Mouse (Mus musculus) ES-E14 (cell line): ENCODE results near the gene Ntm. TPM values are rescaled to one million over a fixed set of nuclear protein-coding genes. Genes with fewer than 3 reads are reported as not detected.

Experiments used
- DNase-seq: peaks from one replicate; pipeline ENCODE4 v3.0.0-alpha.2; 2013; ENCODE audit warnings: low read depth, low spot score
- H3K27ac ChIP-seq: 2 replicates; pipeline ENCODE4 v1.5.1; 2012; ENCODE audit warnings: low read depth, mild to moderate bottlenecking, low read length, moderate library complexity, mixed read lengths; ENCODE audit not compliant: poor library complexity, insufficient read depth, severe bottlenecking
- H3K36me3 ChIP-seq: 2 replicates; pipeline ENCODE4 v1.6.1; 2012; ENCODE audit warnings: mild to moderate bottlenecking, low read length, moderate library complexity, mixed read lengths; ENCODE audit not compliant: control insufficient read depth, poor library complexity, insufficient read depth, severe bottlenecking
- H3K4me1 ChIP-seq, 2 experiments: fragments of 150-350 bp in 1 of 2; sonication (generic) in 1 of 2; 2 replicates each; pipeline ENCODE4 v1.6.1; 2012; ENCODE audit warnings: low read length in 2 of 2, mild to moderate bottlenecking in 1 of 2, mixed read lengths in 1 of 2; ENCODE audit not compliant: control insufficient read depth in 2 of 2, insufficient read depth in 2 of 2, poor library complexity in 1 of 2
- H3K4me3 ChIP-seq, 2 experiments: fragments of 150-350 bp in 1 of 2; sonication (generic) in 1 of 2; 2 replicates each; pipeline ENCODE4 v1.5.1; 2012; ENCODE audit warnings: low read length in 2 of 2, low read depth in 1 of 2, mild to moderate bottlenecking in 1 of 2, mixed read lengths in 1 of 2; ENCODE audit not compliant: insufficient read depth in 1 of 2, poor library complexity in 1 of 2, severe bottlenecking in 1 of 2
- H3K9ac ChIP-seq: 2 replicates; pipeline ENCODE4 v1.6.1; 2012; ENCODE audit warnings: low read depth, mild to moderate bottlenecking, low read length, mixed read lengths; ENCODE audit not compliant: poor library complexity, insufficient read depth, severe bottlenecking
- H3K9me3 ChIP-seq: fragments of 150-350 bp; sonication (generic); 2 replicates; pipeline ENCODE4 v1.6.1; 2012; ENCODE audit warnings: low read depth, mild to moderate bottlenecking, low read length; ENCODE audit not compliant: control insufficient read depth, insufficient read depth
- CHD2 ChIP-seq: IDR thresholded peaks from 2 replicates; pipeline ENCODE4 v1.6.1; 2014; ENCODE audit warnings: mild to moderate bottlenecking, low read depth, low read length, inconsistent platforms
- HCFC1 ChIP-seq: IDR thresholded peaks from 2 replicates; pipeline ENCODE4 v1.6.1; 2012; ENCODE audit warnings: low read length, inconsistent platforms, borderline replicate concordance; ENCODE audit not compliant: insufficient read depth
- MAFK ChIP-seq: IDR thresholded peaks from 2 replicates; pipeline ENCODE4 v1.6.1; 2014; ENCODE audit warnings: mild to moderate bottlenecking, low read depth, low read length, inconsistent platforms; ENCODE audit not compliant: insufficient read depth
- ZC3H11A ChIP-seq: IDR thresholded peaks from 2 replicates; pipeline ENCODE4 v1.6.1; 2012; ENCODE audit warnings: low read depth, mild to moderate bottlenecking, inconsistent platforms, low read length, borderline replicate concordance
- ZNF384 ChIP-seq: IDR thresholded peaks from 2 replicates; pipeline ENCODE4 v1.6.1; 2012; ENCODE audit warnings: low read depth, low read length, inconsistent platforms
- in situ Hi-C, 2 experiments: fragments of 600-800 bp; cut with MboI; formaldehyde crosslinking; loops; one replicate each; pipeline ENCODE4 v1.15.1; 2025; ENCODE audit warnings: low sequenced_read_pairs in 2 of 2, inconsistent platforms in 1 of 2; ENCODE audit not compliant: unreplicated experiment in 2 of 2
- total RNA-seq: library from RNA; depleted of rRNA; stranded (reverse); fragments of 300-350 nt; gene quantifications from 2 replicates; pipeline ENCODE4 v1.2.3, GENCODE M21; 2012

Gene Ntm
- total RNA-seq, 1 experiment: 0.67 TPM

DNA sequence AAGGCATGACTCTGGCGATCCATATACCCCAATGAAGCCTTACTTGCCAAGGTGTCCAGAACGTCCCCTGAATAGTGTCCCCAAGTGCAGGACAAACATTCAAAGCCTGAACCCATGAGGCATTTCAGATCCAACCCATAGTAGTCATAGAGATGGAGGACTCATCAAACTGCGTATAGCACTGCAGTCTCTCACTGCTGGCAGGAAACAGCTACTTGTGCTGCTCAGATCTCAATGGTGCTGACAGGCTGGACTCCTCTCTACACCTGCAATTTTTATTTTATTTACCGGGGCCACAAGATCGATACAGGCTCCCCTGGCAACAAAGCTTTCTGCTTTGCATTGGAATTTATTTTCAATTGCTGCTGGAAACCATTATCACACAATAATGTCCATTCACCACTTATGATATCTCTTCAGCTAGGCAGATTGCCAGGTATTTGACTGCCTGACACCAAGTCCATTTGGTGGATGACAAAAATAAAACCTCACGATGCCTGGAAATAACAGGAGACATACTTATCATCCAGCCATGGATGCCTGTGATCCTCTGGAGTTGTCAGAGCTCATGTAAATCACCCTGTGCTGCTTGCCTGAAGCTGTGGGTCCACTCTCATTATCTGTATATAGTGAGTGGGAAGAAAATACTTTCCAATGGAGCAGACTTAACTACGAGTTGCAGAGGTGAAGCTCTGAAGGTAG, 674.8 kb downstream of the Ntm start:
- in situ Hi-C loops: no loop called here
- Histone ChIP-seq H3K9me3 (no peaks in the 10 kb centered on the region), H3K9ac (no peak overlapping the region), H3K36me3 (no peaks in the 10 kb centered on the region), H3K4me1 (no peaks in the 10 kb centered on the region), H3K4me3 (no peak overlapping the region), H3K27ac (no peak overlapping the region)
- TF ChIP-seq ZC3H11A: no peak
- no peak for TF ChIP-seq HCFC1
- TF ChIP-seq MAFK: no peak
- TF ChIP-seq CHD2: no peak
- no peak for TF ChIP-seq ZNF384
- no peak for DNase-seq

GRCm38 (mm10) chr9:29285144-29285543, 677.8 kb downstream of the Ntm start:
- no peak overlapping the region for H3K27ac ChIP-seq
- no peaks in the 10 kb centered on the region for H3K36me3 ChIP-seq
- DNase-seq: no peak
- no peak overlapping the region for H3K4me3 ChIP-seq
- H3K9me3 ChIP-seq: no peaks in the 10 kb centered on the region
- TF ChIP-seq CHD2: no peak
- no peak for TF ChIP-seq MAFK
- TF ChIP-seq ZC3H11A: no peak
- TF ChIP-seq ZNF384: no peak
- TF ChIP-seq HCFC1: no peak
- in situ Hi-C loops: no loop called here
- no peaks in the 10 kb centered on the region for H3K4me1 ChIP-seq
- H3K9ac ChIP-seq: no peak overlapping the region

GRCm38 (mm10) chr9:29272861-29273260, 690.1 kb downstream of the Ntm start:
- Histone ChIP-seq H3K9me3 (no peaks in the 10 kb centered on the region), H3K36me3 (no peaks in the 10 kb centered on the region), H3K27ac (no peak overlapping the region), H3K4me1 (no peaks in the 10 kb centered on the region), H3K4me3 (no peak overlapping the region), H3K9ac (no peak overlapping the region)
- in situ Hi-C loops: no loop called here
- TF ChIP-seq CHD2 (no peak), MAFK (no peak), ZNF384 (no peak), HCFC1 (no peak)
- DNase-seq: no peak

- H3K4me1 ChIP-seq: no peaks in the 10 kb centered on the region
- no peaks in the 10 kb centered on the region for H3K36me3 ChIP-seq
- no peak overlapping the region for H3K4me3 ChIP-seq
- H3K9me3 ChIP-seq: no peaks in the 10 kb centered on the region
- H3K9ac ChIP-seq: no peak overlapping the region
- H3K27ac ChIP-seq: no peak overlapping the region
- TF ChIP-seq ZNF384 (no peak), MAFK (no peak), CHD2 (no peak), ZC3H11A (no peak), HCFC1 (no peak)
- no peak for DNase-seq
- in situ Hi-C loops: no loop called here
Measured at GRCm38 (mm10) chr9:29269988-29270387, 693.0 kb downstream of the Ntm start.

GRCm38 (mm10) chr9:29269277-29269646, 693.7 kb downstream of the Ntm start:
- TF ChIP-seq ZNF384 (no peak), CHD2 (no peak), MAFK (no peak), HCFC1 (no peak), ZC3H11A (no peak)
- H3K9me3 ChIP-seq: no peaks in the 10 kb centered on the region
- DNase-seq: no peak
- H3K4me3 ChIP-seq: no peak overlapping the region
- H3K36me3 ChIP-seq: no peaks in the 10 kb centered on the region
- no peak overlapping the region for H3K27ac ChIP-seq
- in situ Hi-C loops: no loop called here
- no peak overlapping the region for H3K9ac ChIP-seq
- H3K4me1 ChIP-seq: no peaks in the 10 kb centered on the region
